Mouse (Mus musculus) C2C12 (cell line): Measurements from ENCODE around the gene Ccdc14. TPM values are rescaled to one million over a fixed set of nuclear protein-coding genes. Genes with fewer than 3 reads are reported as not detected.

Experiments
- H3K27me3 ChIP-seq: one replicate; pipeline ENCODE4 v1.6.1; 2011; ENCODE audit not compliant: control insufficient read depth, insufficient read depth, insufficient read length
- H3K36me3 ChIP-seq: one replicate; pipeline ENCODE4 v1.6.1; 2011; ENCODE audit not compliant: control insufficient read depth, insufficient read depth
- H3K4me3 ChIP-seq: one replicate; pipeline ENCODE4 v1.5.1; 2011; ENCODE audit warnings: mild to moderate bottlenecking, control low read depth; ENCODE audit not compliant: poor library complexity, insufficient read depth, severe bottlenecking
- H3K79me2 ChIP-seq: one replicate; pipeline ENCODE4 v1.6.1; 2011; ENCODE audit not compliant: control insufficient read depth, insufficient read depth
- H3K79me3 ChIP-seq: one replicate; pipeline ENCODE4 v1.6.1; 2011; ENCODE audit warnings: low read depth, control low read depth
- H3ac ChIP-seq: one replicate; pipeline ENCODE3; 2011; ENCODE audit warnings: low read depth; ENCODE audit not compliant: control insufficient read depth, insufficient read length
- CEBPB ChIP-seq: IDR thresholded peaks from one replicate; pipeline ENCODE4 v1.6.1; 2011; ENCODE audit warnings: low read depth, mild to moderate bottlenecking, control low read depth, moderate library complexity
- CTCF ChIP-seq: IDR thresholded peaks from one replicate; pipeline ENCODE4 v1.5.1; 2011; ENCODE audit not compliant: control insufficient read depth, insufficient read depth, insufficient read length
- FOSL1 ChIP-seq: IDR thresholded peaks from one replicate; pipeline ENCODE4 v1.8.0; 2011; ENCODE audit warnings: mild to moderate bottlenecking, low read length; ENCODE audit not compliant: poor library complexity, insufficient read depth, severe bottlenecking
- MAX ChIP-seq: IDR thresholded peaks from one replicate; pipeline ENCODE4 v1.6.1; 2011; ENCODE audit warnings: mild to moderate bottlenecking, control low read depth
- MYOD1 ChIP-seq: IDR thresholded peaks from one replicate; pipeline ENCODE4 v1.6.1; 2011; ENCODE audit warnings: low read depth; ENCODE audit not compliant: control insufficient read depth, insufficient read length
- MYOG ChIP-seq: IDR thresholded peaks from one replicate; pipeline ENCODE4 v1.6.1; 2011; ENCODE audit not compliant: control insufficient read depth, insufficient read length; ENCODE audit errors: extremely low read depth
- USF1 ChIP-seq: IDR thresholded peaks from one replicate; pipeline ENCODE4 v1.6.1; 2011; ENCODE audit warnings: low read depth, mild to moderate bottlenecking, control low read depth, moderate library complexity
- polyA plus RNA-seq: library from polyadenylated mRNA; unstranded; fragments of >200 nt; fragmentation: generic; extraction: Trizol; gene quantifications from one replicate; pipeline ENCODE4 v1.2.1, GENCODE M21; 2012; ENCODE audit warnings: missing spikeins

The Ccdc14 gene
- polyA plus RNA-seq, 1 experiment = 2.1 TPM

GRCm38 (mm10) chr16:34729371-34729770 lies 39.0 kb downstream of the Ccdc14 start:
- H3ac ChIP-seq = no peak overlapping the region
- H3K79me3 ChIP-seq = no peaks in the 10 kb centered on the region
- no peaks in the 10 kb centered on the region for H3K27me3 ChIP-seq
- no peak overlapping the region for H3K4me3 ChIP-seq
- peaks cover under 1% of the 10 kb centered on the region for H3K36me3 ChIP-seq
- H3K79me2 ChIP-seq = no peaks in the 10 kb centered on the region
- TF ChIP-seq USF1 = no peak
- TF ChIP-seq CTCF = no peak
- no peak for TF ChIP-seq FOSL1
- TF ChIP-seq MYOG = no peak
- TF ChIP-seq CEBPB = no peak
- no peak for TF ChIP-seq MYOD1
- TF ChIP-seq MAX = no peak

GRCm38 (mm10) chr16:34738656-34739233 lies 48.3 kb downstream of the Ccdc14 start:
- no peaks in the 10 kb centered on the region for H3K79me3 ChIP-seq
- H3K4me3 ChIP-seq = no peak overlapping the region
- H3K36me3 ChIP-seq = no peaks in the 10 kb centered on the region
- H3K27me3 ChIP-seq = no peaks in the 10 kb centered on the region
- no peaks in the 10 kb centered on the region for H3K79me2 ChIP-seq
- H3ac ChIP-seq = no peak overlapping the region
- no peak for TF ChIP-seq CEBPB
- TF ChIP-seq CTCF = no peak
- TF ChIP-seq FOSL1 = no peak
- no peak for TF ChIP-seq MAX
- no peak for TF ChIP-seq MYOG
- TF ChIP-seq USF1 = no peak
- no peak for TF ChIP-seq MYOD1

- Histone ChIP-seq H3K4me3 (no peak overlapping the region), H3K79me3 (no peaks in the 10 kb centered on the region), H3K36me3 (no peaks in the 10 kb centered on the region), H3K27me3 (no peaks in the 10 kb centered on the region), H3K79me2 (no peaks in the 10 kb centered on the region), H3ac (no peak overlapping the region)
- TF ChIP-seq CTCF (no peak), MYOG (no peak), CEBPB (no peak), USF1 (no peak), MAX (no peak), MYOD1 (no peak), FOSL1 (no peak)
These were observed 52.5 kb downstream of the Ccdc14 start for GRCm38 (mm10) chr16:34742930-34743329.

- TF ChIP-seq MAX (peak; percentile 25), USF1 (no peak), CTCF (peak; percentile 16)
These were observed 54.7 kb downstream of the Ccdc14 start, which contains the start of gene Mylk for GRCm38 (mm10) chr16:34745065-34745585. Gene Mylk, plus strand, starts transcription at chr16:34745210.

GRCm38 (mm10) chr16:34748081-34748720 lies 57.8 kb downstream of the Ccdc14 start:
- Histone ChIP-seq H3K79me3 (no peaks in the 10 kb centered on the region), H3K4me3 (no peak overlapping the region), H3K36me3 (no peaks in the 10 kb centered on the region), H3K79me2 (no peaks in the 10 kb centered on the region), H3K27me3 (no peaks in the 10 kb centered on the region), H3ac (no peak overlapping the region)
- TF ChIP-seq FOSL1 = no peak
- no peak for TF ChIP-seq MYOG
- no peak for TF ChIP-seq MYOD1
- TF ChIP-seq MAX = no peak
- TF ChIP-seq CEBPB = no peak
- no peak for TF ChIP-seq CTCF
- TF ChIP-seq USF1 = no peak

More at GRCm38 (mm10) chr16:34745065-34745585, 54.7 kb downstream of the Ccdc14 start, which contains the start of gene Mylk:
- H3K4me3 ChIP-seq = no peak within 1 kb of the TSS
- peak within 1 kb of the TSS; percentile 21 for H3ac ChIP-seq
- no peaks in the 10 kb centered on the region for H3K27me3 ChIP-seq
- no peaks in the 10 kb centered on the region for H3K79me3 ChIP-seq
- no peaks in the 10 kb centered on the region for H3K79me2 ChIP-seq
- H3K36me3 ChIP-seq = no peaks in the 10 kb centered on the region

GRCm38 (mm10) chr16:34749536-34749935 lies 59.1 kb downstream of the Ccdc14 start:
- no peaks in the 10 kb centered on the region for H3K79me3 ChIP-seq
- no peak for TF ChIP-seq CTCF
- no peak for TF ChIP-seq CEBPB
- no peak for TF ChIP-seq USF1
- TF ChIP-seq FOSL1 = no peak
- TF ChIP-seq MYOD1 = no peak
- no peak for TF ChIP-seq MYOG
- no peak overlapping the region for H3K4me3 ChIP-seq
- no peak overlapping the region for H3ac ChIP-seq
- H3K36me3 ChIP-seq = no peaks in the 10 kb centered on the region
- H3K27me3 ChIP-seq = no peaks in the 10 kb centered on the region
- H3K79me2 ChIP-seq = no peaks in the 10 kb centered on the region
